Mouse (Mus musculus): ENCODE data around the gene Amigo3.

DNA sequence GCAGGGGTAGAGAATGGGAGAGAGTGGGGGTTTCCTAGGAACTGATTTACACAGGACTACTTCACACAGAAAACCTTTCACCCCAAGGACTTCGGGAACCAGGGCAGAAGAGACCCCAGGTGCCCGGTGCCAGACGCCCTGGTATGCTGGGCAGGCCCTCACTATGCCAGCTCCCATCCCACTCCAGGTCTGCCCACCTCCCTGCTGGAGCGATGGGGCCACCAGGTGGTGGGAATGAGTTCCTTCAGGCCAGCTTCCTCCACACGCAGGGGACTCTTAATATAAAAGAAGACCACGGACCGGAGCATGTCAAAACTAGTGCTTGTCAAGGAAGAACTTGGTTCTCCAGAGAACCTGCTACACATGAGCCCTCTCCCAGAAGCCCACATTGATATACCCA, 14.2 kb downstream of the Amigo3 start:
- no peak for TF ChIP-seq POLR2A (IDR thresholded peaks at IDR 0.05; ENCODE audit: low read depth, low read length)
- TF ChIP-seq CTCF (IDR thresholded peaks at IDR 0.05; ENCODE audit: extremely low read depth, insufficient read depth, insufficient read length, insufficient replicate concordance) = no peak

Data from spleen, adult 2 months (tissue).